Mouse (Mus musculus) liver, adult (tissue): ENCODE results near the gene Tulp1.

Experiments
- GATA4 ChIP-seq: IDR thresholded peaks from 2 replicates; pipeline ENCODE4 v1.6.1; 2014; ENCODE audit warnings: mild to moderate bottlenecking, low read length; ENCODE audit not compliant: insufficient replicate concordance

Tulp1 gene

GRCm38 (mm10) chr17:28375592-28376061, 10.6 kb upstream of the Tulp1 start:
- no peak for TF ChIP-seq GATA4

- no peak for TF ChIP-seq GATA4
Observed at GRCm38 (mm10) chr17:28374494-28374893, 9.5 kb upstream of the Tulp1 start.

- no peak for TF ChIP-seq GATA4
Observed at GRCm38 (mm10) chr17:28373821-28374220, 8.8 kb upstream of the Tulp1 start.

- no peak for TF ChIP-seq GATA4
Observed at GRCm38 (mm10) chr17:28371941-28372340, 6.9 kb upstream of the Tulp1 start.

GRCm38 (mm10) chr17:28371286-28371685, 6.3 kb upstream of the Tulp1 start:
- TF ChIP-seq GATA4 = no peak

GRCm38 (mm10) chr17:28369056-28369455, 4.0 kb upstream of the Tulp1 start:
- no peak for TF ChIP-seq GATA4

GRCm38 (mm10) chr17:28368449-28368848, 3.4 kb upstream of the Tulp1 start:
- TF ChIP-seq GATA4 = no peak

- TF ChIP-seq GATA4 = no peak
Observed at GRCm38 (mm10) chr17:28363507-28363906, 1.5 kb downstream of the Tulp1 start.

GRCm38 (mm10) chr17:28362653-28363292, 2.2 kb downstream of the Tulp1 start:
- no peak for TF ChIP-seq GATA4

- TF ChIP-seq GATA4 = no peak
Observed at GRCm38 (mm10) chr17:28361921-28362652, 2.9 kb downstream of the Tulp1 start.

- TF ChIP-seq GATA4 = no peak
Observed at GRCm38 (mm10) chr17:28360531-28361277, 4.3 kb downstream of the Tulp1 start.

- no peak for TF ChIP-seq GATA4
Observed at GRCm38 (mm10) chr17:28355871-28356270, 9.2 kb downstream of the Tulp1 start.

GRCm38 (mm10) chr17:28352018-28352417, 13.0 kb downstream of the Tulp1 start:
- no peak for TF ChIP-seq GATA4

- TF ChIP-seq GATA4 = no peak
Observed at GRCm38 (mm10) chr17:28351353-28351890, 13.6 kb downstream of the Tulp1 start.
